Mouse (Mus musculus) adrenal gland, postnatal 25 days (tissue): ENCODE data around the gene Rev3l. TPM values are rescaled to one million over a fixed set of nuclear protein-coding genes. Genes with fewer than 3 reads are reported as not detected.

Source experiments
- DNase-seq: peaks from one replicate; pipeline ENCODE4 v3.0.0; 2021; ENCODE audit warnings: mixed read lengths
- long read RNA-seq: library from polyadenylated mRNA; stranded (forward); transcript quantifications from one replicate; pipeline ENCODE4 v2.0.0, GENCODE M21; 2021
- total RNA-seq: library from RNA; stranded (reverse); gene quantifications from 2 replicates; pipeline ENCODE4 v1.2.3, GENCODE M21; 2021

The Rev3l gene
- 27.6 and 31.1 TPM in 2 replicates for total RNA-seq
- long read RNA-seq, partial matches to known transcripts = 1 of 4 reads
- long read RNA-seq, other reads (novel, unspliced or antisense) = 3 of 4 reads

GRCm38 (mm10) chr10:39731736-39732265 is at the start of gene Rev3l:
Gene Rev3l (plus strand): TSS chr10:39732118.
- DNase-seq = peak; percentile 87

GRCm38 (mm10) chr10:39682556-39682955 is 49.4 kb upstream of the Rev3l start:
- no peak for DNase-seq

- peak; percentile 25 for DNase-seq
Observed at GRCm38 (mm10) chr10:39683481-39683880, 48.4 kb upstream of the Rev3l start.

- no peak for DNase-seq
Observed at GRCm38 (mm10) chr10:39686811-39687210, 45.1 kb upstream of the Rev3l start.

- DNase-seq = no peak
Observed at GRCm38 (mm10) chr10:39687851-39688250, 44.1 kb upstream of the Rev3l start.

GRCm38 (mm10) chr10:39691351-39692064 is 40.4 kb upstream of the Rev3l start:
- no peak for DNase-seq

- DNase-seq = no peak
Observed at GRCm38 (mm10) chr10:39692152-39692551, 39.8 kb upstream of the Rev3l start.

- DNase-seq = no peak
Observed at GRCm38 (mm10) chr10:39707717-39708510, 24.0 kb upstream of the Rev3l start.

- DNase-seq = no peak
Observed at GRCm38 (mm10) chr10:39716936-39717335, 15.0 kb upstream of the Rev3l start.

- peak; percentile 96 for DNase-seq
Observed at GRCm38 (mm10) chr10:39730976-39731735, 762 bp upstream of the Rev3l start.

GRCm38 (mm10) chr10:39732266-39733100 is 565 bp downstream of the Rev3l start:
- DNase-seq = peak; percentile 81

GRCm38 (mm10) chr10:39733101-39733399 is 1.1 kb downstream of the Rev3l start:
- DNase-seq = peak; percentile 70

- DNase-seq = no peak
Observed at GRCm38 (mm10) chr10:39733421-39733930, 1.6 kb downstream of the Rev3l start.

GRCm38 (mm10) chr10:39736187-39736586 is 4.3 kb downstream of the Rev3l start:
- no peak for DNase-seq

- no peak for DNase-seq
Observed at GRCm38 (mm10) chr10:39742057-39742456, 10.1 kb downstream of the Rev3l start.

GRCm38 (mm10) chr10:39764752-39765151 is 32.8 kb downstream of the Rev3l start:
- no peak for DNase-seq

- no peak for DNase-seq
Observed at GRCm38 (mm10) chr10:39766702-39767101, 34.8 kb downstream of the Rev3l start.

GRCm38 (mm10) chr10:39772259-39772658 is 40.3 kb downstream of the Rev3l start:
- DNase-seq = no peak

- DNase-seq = no peak
Observed at GRCm38 (mm10) chr10:39773940-39774726, 42.2 kb downstream of the Rev3l start.

- no peak for DNase-seq
Observed at GRCm38 (mm10) chr10:39776927-39777326, 45.0 kb downstream of the Rev3l start.

- no peak for DNase-seq
Observed at GRCm38 (mm10) chr10:39778305-39778704, 46.4 kb downstream of the Rev3l start.
